Mouse (Mus musculus): ENCODE measurements around the gene D11Wsu47e. TPM values are rescaled to one million over a fixed set of nuclear protein-coding genes. Genes with fewer than 3 reads are reported as not detected.
A peak's percentile ranks its signal among the peaks of the same experiment; 100 is the strongest.

Gene D11Wsu47e
- polyA plus RNA-seq, 1 experiment from 2014 or later = 25.0 TPM

- Histone ChIP-seq H3K27ac (replicated peaks) (no peak overlapping the region), H3K36me3 (peaks cover 54% of the 10 kb centered on the region), H3K4me1 (peaks cover 54% of the 10 kb centered on the region), H3K4me3 (no peak overlapping the region), H3K9me3 (replicated peaks) (no peaks in the 10 kb centered on the region), H3K27me3 (ENCODE audit: low read depth, poor library complexity, severe bottlenecking) (no peaks in the 10 kb centered on the region)
- no peak for DNase-seq (ENCODE audit: low spot score)
- 94% methylated on average over 10 of the region's 10 CpGs for WGBS
Observed at GRCm38 (mm10) chr11:113731945-113732612, 47.9 kb downstream of the D11Wsu47e start.

GRCm38 (mm10) chr11:113733631-113734364 lies 49.6 kb downstream of the D11Wsu47e start:
- H3K27ac ChIP-seq (replicated peaks) = 0 out of 2 replicates have a peak overlapping the region, but pooled peaks have one; percentile 34
- WGBS = 78% methylated on average over 6 of the region's 6 CpGs

GRCm38 (mm10) chr11:113735151-113735550 lies 50.9 kb downstream of the D11Wsu47e start:
- Histone ChIP-seq H3K27me3 (ENCODE audit: low read depth, poor library complexity, severe bottlenecking) (no peaks in the 10 kb centered on the region), H3K9me3 (replicated peaks) (no peaks in the 10 kb centered on the region), H3K27ac (replicated peaks) (no peak overlapping the region), H3K4me3 (no peak overlapping the region), H3K36me3 (peaks cover 49% of the 10 kb centered on the region), H3K4me1 (peaks cover 75% of the 10 kb centered on the region)
- 85% methylated on average over 6 of the region's 6 CpGs for WGBS
- no peak for DNase-seq (ENCODE audit: low spot score)

More at GRCm38 (mm10) chr11:113733631-113734364, 49.6 kb downstream of the D11Wsu47e start:
- Histone ChIP-seq H3K36me3 (peaks cover 51% of the 10 kb centered on the region), H3K4me3 (no peak overlapping the region), H3K27me3 (ENCODE audit: low read depth, poor library complexity, severe bottlenecking) (no peaks in the 10 kb centered on the region), H3K9me3 (replicated peaks) (no peaks in the 10 kb centered on the region), H3K4me1 (peaks cover 68% of the 10 kb centered on the region)
- DNase-seq (ENCODE audit: low spot score) = no peak

GRCm38 (mm10) chr11:113736848-113737552 lies 52.8 kb downstream of the D11Wsu47e start:
- peaks cover 65% of the 10 kb centered on the region for H3K4me1 ChIP-seq
- 92% methylated on average over 11 of the region's 11 CpGs for WGBS
- no peaks in the 10 kb centered on the region for H3K27me3 ChIP-seq (ENCODE audit: low read depth, poor library complexity, severe bottlenecking)
- 0 out of 2 replicates have a peak, but pooled peaks cover 2% of the 10 kb centered on the region for H3K9me3 ChIP-seq (replicated peaks)
- peaks cover 62% of the 10 kb centered on the region for H3K36me3 ChIP-seq
- no peak for DNase-seq (ENCODE audit: low spot score)
- H3K4me3 ChIP-seq = no peak overlapping the region
- H3K27ac ChIP-seq (replicated peaks) = no peak overlapping the region

- Histone ChIP-seq H3K9me3 (replicated peaks) (peaks cover 6% of the 10 kb centered on the region; the same call in 1 of the 2 replicates), H3K36me3 (peaks cover 62% of the 10 kb centered on the region), H3K27me3 (ENCODE audit: low read depth, poor library complexity, severe bottlenecking) (no peaks in the 10 kb centered on the region), H3K4me3 (no peak overlapping the region), H3K27ac (replicated peaks) (no peak overlapping the region), H3K4me1 (peaks cover 65% of the 10 kb centered on the region)
- no peak for DNase-seq (ENCODE audit: low spot score)
- 93% methylated on average over 3 of the region's 3 CpGs for WGBS
Observed at GRCm38 (mm10) chr11:113737553-113737854, 53.3 kb downstream of the D11Wsu47e start.

- H3K36me3 ChIP-seq = peaks cover 67% of the 10 kb centered on the region
- peaks cover 65% of the 10 kb centered on the region for H3K4me1 ChIP-seq
- no peak overlapping the region for H3K27ac ChIP-seq (replicated peaks)
- 87% methylated on average over 8 of the region's 8 CpGs for WGBS
- H3K4me3 ChIP-seq = no peak overlapping the region
- H3K9me3 ChIP-seq (replicated peaks) = peaks cover 10% of the 10 kb centered on the region; the same call in 1 of the 2 replicates
- no peak for DNase-seq (ENCODE audit: low spot score)
- no peaks in the 10 kb centered on the region for H3K27me3 ChIP-seq (ENCODE audit: low read depth, poor library complexity, severe bottlenecking)
Observed at GRCm38 (mm10) chr11:113737912-113738311, 53.7 kb downstream of the D11Wsu47e start.

GRCm38 (mm10) chr11:113739213-113739612 lies 55.0 kb downstream of the D11Wsu47e start:
- peaks cover 16% of the 10 kb centered on the region; the same call in 1 of the 2 replicates for H3K9me3 ChIP-seq (replicated peaks)
- DNase-seq (ENCODE audit: low spot score) = no peak
- H3K4me1 ChIP-seq = peaks cover 53% of the 10 kb centered on the region
- peaks cover 80% of the 10 kb centered on the region for H3K36me3 ChIP-seq
- no peaks in the 10 kb centered on the region for H3K27me3 ChIP-seq (ENCODE audit: low read depth, poor library complexity, severe bottlenecking)
- H3K4me3 ChIP-seq = no peak overlapping the region
- 91% methylated on average over 8 of the region's 8 CpGs for WGBS
- H3K27ac ChIP-seq (replicated peaks) = no peak overlapping the region

GRCm38 (mm10) chr11:113740100-113740499 lies 55.9 kb downstream of the D11Wsu47e start:
- H3K36me3 ChIP-seq = peaks cover 87% of the 10 kb centered on the region
- no peaks in the 10 kb centered on the region for H3K27me3 ChIP-seq (ENCODE audit: low read depth, poor library complexity, severe bottlenecking)
- no peak overlapping the region for H3K4me3 ChIP-seq
- peaks cover 16% of the 10 kb centered on the region; the same call in 1 of the 2 replicates for H3K9me3 ChIP-seq (replicated peaks)
- H3K27ac ChIP-seq (replicated peaks) = no peak overlapping the region
- WGBS = 88% methylated on average over 7 of the region's 7 CpGs
- H3K4me1 ChIP-seq = peaks cover 44% of the 10 kb centered on the region
- DNase-seq (ENCODE audit: low spot score) = no peak

- Histone ChIP-seq H3K27me3 (ENCODE audit: low read depth, poor library complexity, severe bottlenecking) (no peaks in the 10 kb centered on the region), H3K9me3 (replicated peaks) (peaks cover 16% of the 10 kb centered on the region; the same call in 1 of the 2 replicates), H3K36me3 (peaks cover 93% of the 10 kb centered on the region), H3K4me3 (no peak overlapping the region), H3K4me1 (peaks cover 41% of the 10 kb centered on the region), H3K27ac (replicated peaks) (no peak overlapping the region)
- DNase-seq (ENCODE audit: low spot score) = no peak
- 88% methylated on average over 1 of the region's 1 CpGs for WGBS
Observed at GRCm38 (mm10) chr11:113742998-113743397, 58.8 kb downstream of the D11Wsu47e start.

Other genes starting within 250 kb of the D11Wsu47e start
- gene Sstr2, start 65.1 kb upstream of the D11Wsu47e start, polyA plus RNA-seq (2016; fragmentation: Nextera tagmentation; extraction: Ambion mirVana) = 5.3 and 8.7 TPM in 2 replicates
- gene Cog1, start 35.2 kb upstream of the D11Wsu47e start, polyA plus RNA-seq (2016; fragmentation: Nextera tagmentation; extraction: Ambion mirVana) = 23.1 and 29.9 TPM in 2 replicates
- 20.4 and 20.7 TPM in 2 replicates for gene Slc39a11, start 34.3 kb upstream of the D11Wsu47e start, polyA plus RNA-seq (2016; fragmentation: Nextera tagmentation; extraction: Ambion mirVana)
- gene Fam104a, start 257 bp upstream of the D11Wsu47e start, polyA plus RNA-seq (2016; fragmentation: Nextera tagmentation; extraction: Ambion mirVana) = 60.5 and 60.9 TPM in 2 replicates
- gene Cpsf4l, start 25.6 kb downstream of the D11Wsu47e start, polyA plus RNA-seq (2016; fragmentation: Nextera tagmentation; extraction: Ambion mirVana) = 0.37 and 0.51 TPM in 2 replicates
- gene Cdc42ep4, start 67.5 kb downstream of the D11Wsu47e start, polyA plus RNA-seq (2016; fragmentation: Nextera tagmentation; extraction: Ambion mirVana) = 91.4 and 105 TPM in 2 replicates

Measured in midbrain, embryonic 10.5 days (tissue).